Mouse (Mus musculus) C2C12 (cell line): Measurements from ENCODE around the gene Gm21981.

Experiments used
- CTCF ChIP-seq: IDR thresholded peaks from one replicate; pipeline ENCODE4 v1.5.1; 2011; ENCODE audit not compliant: control insufficient read depth, insufficient read depth, insufficient read length
- USF1 ChIP-seq: IDR thresholded peaks from one replicate; pipeline ENCODE4 v1.6.1; 2011; ENCODE audit warnings: low read depth, mild to moderate bottlenecking, control low read depth, moderate library complexity

DNA sequence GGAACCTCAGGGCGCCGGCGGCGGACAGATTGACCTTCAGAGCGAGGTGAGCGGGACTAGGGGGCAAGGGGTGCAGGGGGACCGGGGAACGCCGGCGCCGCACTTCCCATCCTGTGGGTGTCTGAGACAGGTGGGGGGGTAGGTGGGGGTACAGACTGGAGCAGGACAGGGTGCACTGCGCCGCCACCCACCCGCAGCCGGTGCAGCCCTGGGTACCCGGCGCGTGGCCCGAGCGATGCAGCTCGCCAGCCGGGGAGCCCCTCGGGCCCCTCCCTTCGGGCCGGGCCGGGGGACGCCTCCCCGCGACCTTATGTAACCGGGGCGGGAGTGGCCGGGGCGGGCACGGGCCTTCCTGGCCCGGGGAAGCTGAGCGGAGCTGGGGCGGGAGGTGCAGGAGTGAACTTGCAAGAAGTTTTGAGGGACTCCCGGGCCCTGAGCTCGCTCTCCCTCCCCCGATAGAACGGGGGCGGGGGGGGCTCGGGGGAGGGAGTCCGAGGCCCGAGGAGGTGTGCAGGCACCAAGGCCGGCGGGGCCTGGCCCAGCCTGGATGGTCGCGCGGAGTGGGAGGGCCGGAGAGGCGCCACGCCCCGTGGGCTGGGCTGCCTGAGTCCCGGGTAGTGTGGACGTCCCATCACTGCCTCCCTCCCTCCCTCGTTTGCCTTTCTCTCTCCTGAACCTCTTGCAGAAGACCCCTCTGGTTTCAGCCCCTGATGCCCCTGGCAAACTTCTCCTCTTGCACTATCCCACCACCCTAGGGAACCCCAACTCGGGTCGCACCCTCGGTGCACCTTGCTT is 43.2 kb upstream of the Gm21981 start:
- TF ChIP-seq CTCF: no peak
- TF ChIP-seq USF1: no peak
